Mouse (Mus musculus): ENCODE data around the gene Azin2.

Gene Azin2

GRCm38 (mm10) chr4:128948137-128948674 is 14.0 kb downstream of the Azin2 start:
- CTCF ChIA-PET: interaction anchor here (0.6 kb wide), 1 partner anchor 122 kb away, joined by 3 read pairs; no protein-coding TSS in a partner anchor

- CTCF ChIA-PET: interaction anchor here (0.7 kb wide), 1 partner anchor 84 kb away, joined by 3 read pairs; no protein-coding TSS in a partner anchor
Observed at GRCm38 (mm10) chr4:128947326-128947933, 14.8 kb downstream of the Azin2 start.

- CTCF ChIA-PET: no interaction called here
Observed at GRCm38 (mm10) chr4:128946736-128947135, 15.5 kb downstream of the Azin2 start.

- CTCF ChIA-PET: no interaction called here
Observed at GRCm38 (mm10) chr4:128942346-128942745, 19.9 kb downstream of the Azin2 start.

- CTCF ChIA-PET: no interaction called here
Observed at GRCm38 (mm10) chr4:128935595-128935994, 26.6 kb downstream of the Azin2 start.

- CTCF ChIA-PET: no interaction called here
Observed at GRCm38 (mm10) chr4:128932783-128933182, 29.5 kb downstream of the Azin2 start.

- CTCF ChIA-PET: no interaction called here
Observed at GRCm38 (mm10) chr4:128924841-128925606, 37.2 kb downstream of the Azin2 start.

- CTCF ChIA-PET: no interaction called here
Observed at GRCm38 (mm10) chr4:128923603-128924002, 38.6 kb downstream of the Azin2 start.

- CTCF ChIA-PET: no interaction called here
Observed at GRCm38 (mm10) chr4:128919106-128919505, 43.1 kb downstream of the Azin2 start.

- CTCF ChIA-PET: no interaction called here
Observed at GRCm38 (mm10) chr4:128918187-128918586, 44.1 kb downstream of the Azin2 start.

GRCm38 (mm10) chr4:128917756-128918155 is 44.5 kb downstream of the Azin2 start:
- CTCF ChIA-PET: no interaction called here

- CTCF ChIA-PET: no interaction called here
Observed at GRCm38 (mm10) chr4:128917119-128917518, 45.1 kb downstream of the Azin2 start.

- CTCF ChIA-PET: no interaction called here
Observed at GRCm38 (mm10) chr4:128913794-128914193, 48.4 kb downstream of the Azin2 start.

GRCm38 (mm10) chr4:128912085-128912484 is 50.2 kb downstream of the Azin2 start:
- CTCF ChIA-PET: no interaction called here

GRCm38 (mm10) chr4:128910276-128911063 is 51.8 kb downstream of the Azin2 start:
- CTCF ChIA-PET: no interaction called here

- CTCF ChIA-PET: interaction anchor here (0.6 kb wide), 1 partner anchor 238 kb away, joined by 4 read pairs; no protein-coding TSS in a partner anchor
Observed at GRCm38 (mm10) chr4:128909378-128909831, 52.8 kb downstream of the Azin2 start.

- CTCF ChIA-PET: interaction anchor here (0.6 kb wide), 1 partner anchor 238 kb away, joined by 4 read pairs; no protein-coding TSS in a partner anchor
Observed at GRCm38 (mm10) chr4:128908586-128909377, 53.5 kb downstream of the Azin2 start.

- CTCF ChIA-PET: interaction anchor here (1.1 kb wide), 1 partner anchor 178 kb away, joined by 3 read pairs; no protein-coding TSS in a partner anchor
Observed at GRCm38 (mm10) chr4:128907238-128907968, 54.8 kb downstream of the Azin2 start.

- CTCF ChIA-PET: interaction anchor here (1.1 kb wide), 1 partner anchor 179 kb away, joined by 3 read pairs; no protein-coding TSS in a partner anchor
Observed at GRCm38 (mm10) chr4:128906757-128907156, 55.5 kb downstream of the Azin2 start.

GRCm38 (mm10) chr4:128905251-128905650 is 57.0 kb downstream of the Azin2 start:
- CTCF ChIA-PET: no interaction called here

All from spleen, embryonic (tissue).